Mouse (Mus musculus) liver, embryonic 14.5 days (tissue): ENCODE results near the gene Zbtb8a. TPM values are rescaled to one million over a fixed set of nuclear protein-coding genes. Genes with fewer than 3 reads are reported as not detected.

Experiments
- ATAC-seq: fragments of 200-750 bp; cut with Nextera tagmentation; 2 replicates; pipeline ENCODE4 v1.8.0; 2017; ENCODE audit warnings: moderate number of reproducible peaks, mild to moderate bottlenecking, moderate library complexity; ENCODE audit not compliant: insufficient read depth
- DNase-seq, 3 experiments: peaks; one replicate each; pipeline ENCODE4 v3.0.0-alpha.2; 2012 to 2013; ENCODE audit warnings: low read depth in 3 of 3, low spot score in 3 of 3
- H3K27ac ChIP-seq: fragments of 300-500 bp; sonication (generic); 2 replicates; pipeline ENCODE4 v1.5.1; 2014; ENCODE audit warnings: moderate library complexity, mild to moderate bottlenecking, control low read depth, inconsistent platforms
- H3K27me3 ChIP-seq: fragments of 300-500 bp; sonication (generic); 2 replicates; pipeline ENCODE4 v1.6.1; 2014; ENCODE audit warnings: mild to moderate bottlenecking, low read length, moderate library complexity; ENCODE audit not compliant: control insufficient read depth, insufficient read depth
- H3K36me3 ChIP-seq: fragments of 300-500 bp; sonication (generic); replicated peaks from 2 replicates; pipeline ENCODE4 v1.6.1; 2014; ENCODE audit warnings: low read depth; ENCODE audit not compliant: control insufficient read depth, insufficient read depth
- H3K4me1 ChIP-seq, 2 experiments: fragments of 200-500 bp in 1 of 2; fragments of 300-500 bp in 1 of 2; sonication (generic) in 1 of 2; replicated peaks; 2 replicates each; pipeline ENCODE4 v1.6.1; 2012 to 2014; ENCODE audit warnings: antibody characterized with exemption in 1 of 2, inconsistent platforms in 1 of 2, low read length in 1 of 2; ENCODE audit not compliant: control insufficient read depth in 2 of 2, insufficient read depth in 2 of 2
- H3K4me2 ChIP-seq: fragments of 300-500 bp; sonication (generic); 2 replicates; pipeline ENCODE4 v1.6.1; 2014; ENCODE audit warnings: low read depth, mild to moderate bottlenecking, control low read depth, moderate library complexity
- H3K4me3 ChIP-seq, 2 experiments: fragments of 200-500 bp in 1 of 2; fragments of 300-500 bp in 1 of 2; sonication (generic) in 1 of 2; 2 replicates each; pipeline ENCODE4 v1.5.1; 2012 to 2014; ENCODE audit warnings: low read depth in 2 of 2, low read length in 2 of 2, mild to moderate bottlenecking in 2 of 2, control low read depth in 1 of 2, inconsistent platforms in 1 of 2, moderate library complexity in 1 of 2; ENCODE audit not compliant: insufficient read depth in 1 of 2
- H3K9ac ChIP-seq: fragments of 300-500 bp; sonication (generic); replicated peaks from 2 replicates; pipeline ENCODE4 v1.6.1; 2014; ENCODE audit warnings: mild to moderate bottlenecking, control low read depth, moderate library complexity
- H3K9me3 ChIP-seq: fragments of 300-500 bp; sonication (generic); 2 replicates; pipeline ENCODE4 v1.6.1; 2016; ENCODE audit warnings: low read length, mixed read lengths; ENCODE audit not compliant: control insufficient read depth
- CTCF ChIP-seq: IDR thresholded peaks from 2 replicates; pipeline ENCODE4 v1.5.1; 2016; ENCODE audit warnings: antibody characterized with exemption, low read depth, control low read depth
- EP300 ChIP-seq: IDR thresholded peaks from 2 replicates; pipeline ENCODE4 v1.6.1; 2016; ENCODE audit warnings: antibody characterized with exemption, low read depth
- WGBS: fragments of 180-500 bp; shearing (Covaris S2); extraction: QIAGEN DNeasy Blood & Tissue Kit; methylation state at CpG from one replicate; pipeline ENCODE4 v1.1.7; 2014; ENCODE audit not compliant: insufficient replicate concordance; 5-methylcytosine and 5-hydroxymethylcytosine counted together
- polyA plus RNA-seq, 2 experiments: library from polyadenylated mRNA; depleted of rRNA in 1 of 2; stranded (reverse) in 1 of 2; unstranded in 1 of 2; fragments of >200 nt; fragmentation: Nextera tagmentation in 1 of 2; extraction: Ambion mirVana in 1 of 2; gene quantifications; 2 replicates each; pipeline versions ENCODE4 v1.2.1 to v1.2.3; 2012 to 2014

Zbtb8a gene
- polyA plus RNA-seq, 2 experiments: 0.41 to 2.1 TPM

DNA sequence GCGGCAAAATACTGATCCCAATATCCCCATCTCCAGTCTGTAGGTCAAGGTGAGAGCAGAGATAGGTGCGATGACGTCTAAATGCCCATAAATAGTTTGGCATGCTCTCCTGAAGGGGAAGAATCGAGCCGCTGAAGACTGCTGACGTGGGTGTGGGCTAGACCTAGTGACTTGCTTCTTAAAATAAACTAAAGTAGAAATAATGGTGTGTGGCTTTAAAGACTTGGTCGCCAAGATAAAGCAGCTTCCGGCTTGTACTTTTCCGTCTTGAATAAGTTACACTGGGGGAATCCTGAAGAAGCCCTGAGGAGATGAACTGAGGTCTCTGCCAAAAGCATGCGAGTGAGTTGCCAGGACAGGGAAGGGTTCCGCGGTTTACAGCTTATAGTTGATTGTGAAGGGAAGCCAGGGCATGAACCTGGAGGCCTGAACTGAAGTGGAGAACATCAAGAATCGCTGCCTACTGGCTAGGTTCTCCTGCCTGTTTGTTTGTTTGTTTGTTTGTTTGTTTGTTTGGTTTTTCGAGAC lies 12.4 kb upstream of the Zbtb8a start:
- H3K4me1 ChIP-seq: peaks cover 13 to 15% of the 10 kb centered on the region in 2 experiments
- H3K36me3 ChIP-seq: no peaks in the 10 kb centered on the region
- H3K27ac ChIP-seq: no peak overlapping the region
- TF ChIP-seq CTCF: no peak
- no peak for TF ChIP-seq EP300
- H3K27me3 ChIP-seq: no peaks in the 10 kb centered on the region
- no peaks in the 10 kb centered on the region for H3K9me3 ChIP-seq
- no peak for ATAC-seq
- WGBS: 55% methylated on average over 14 of the region's 14 CpGs
- H3K4me3 ChIP-seq: no peak overlapping the region
- no peak for DNase-seq
- no peak overlapping the region for H3K9ac ChIP-seq
- H3K4me2 ChIP-seq: no peak overlapping the region

DNA sequence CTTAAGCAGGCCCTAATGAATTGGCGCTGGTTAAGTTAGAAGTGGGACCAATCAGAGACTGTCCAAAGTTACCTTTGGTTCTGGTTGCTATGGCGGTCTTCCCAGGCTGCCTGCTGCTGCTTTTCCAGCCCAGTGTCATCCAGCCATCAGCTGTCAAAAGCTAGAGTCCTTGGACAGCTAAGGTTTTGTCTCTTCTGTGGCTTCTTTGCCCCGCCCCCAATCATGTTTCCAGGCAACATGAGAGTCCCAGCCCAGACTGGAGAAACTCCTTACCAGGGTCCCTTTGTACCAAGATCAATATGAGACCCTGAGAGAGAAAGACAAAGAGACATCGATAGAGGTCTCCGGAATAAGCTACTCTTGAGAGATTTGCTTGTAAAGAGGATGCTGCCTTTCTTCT lies 10.5 kb upstream of the Zbtb8a start:
- no peak overlapping the region for H3K4me2 ChIP-seq
- no peak overlapping the region for H3K27ac ChIP-seq
- H3K27me3 ChIP-seq: no peaks in the 10 kb centered on the region
- peaks cover 13 to 21% of the 10 kb centered on the region in 2 experiments for H3K4me1 ChIP-seq
- H3K9ac ChIP-seq: no peak overlapping the region
- H3K36me3 ChIP-seq: no peaks in the 10 kb centered on the region
- H3K9me3 ChIP-seq: no peaks in the 10 kb centered on the region
- TF ChIP-seq EP300: no peak
- no peak for TF ChIP-seq CTCF
- DNase-seq (no peak), ATAC-seq (no peak)
- 76% methylated on average over 5 of the region's 5 CpGs for WGBS
- H3K4me3 ChIP-seq: no peak overlapping the region

DNA sequence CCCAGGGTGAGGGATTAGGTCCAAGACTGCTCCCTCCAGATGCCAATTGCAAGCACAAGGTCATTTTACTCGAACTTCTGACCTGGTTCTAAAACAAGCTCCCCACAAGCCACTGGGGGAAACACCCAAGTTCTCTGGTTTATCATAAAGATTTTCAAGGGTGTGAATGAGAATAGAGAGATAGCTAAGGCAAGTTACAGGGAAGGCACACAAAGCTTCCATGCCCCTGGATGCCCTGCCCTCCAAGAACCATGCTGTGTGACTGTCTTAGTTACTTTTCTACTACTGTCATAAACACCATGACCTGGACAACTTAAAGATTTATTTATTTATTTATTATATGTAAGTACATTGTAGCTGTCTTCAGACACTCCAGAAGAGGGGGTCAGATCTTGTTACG lies 9.1 kb upstream of the Zbtb8a start:
- peak overlapping the region; percentile 22 for H3K27ac ChIP-seq
- H3K4me1 ChIP-seq: peaks cover 13 to 21% of the 10 kb centered on the region in 2 experiments
- no peaks in the 10 kb centered on the region for H3K9me3 ChIP-seq
- no peaks in the 10 kb centered on the region for H3K27me3 ChIP-seq
- ATAC-seq: peak; percentile 62
- no peak overlapping the region; a peak in 1 of 4 replicates for H3K4me3 ChIP-seq
- no peaks in the 10 kb centered on the region for H3K36me3 ChIP-seq
- no peak overlapping the region for H3K9ac ChIP-seq
- TF ChIP-seq CTCF (no peak), EP300 (no peak)
- peak overlapping the region; percentile 14 for H3K4me2 ChIP-seq
- WGBS: 18% methylated on average over 1 of the region's 2 CpGs
- peak in 1 of 3 experiments; percentile 39 for DNase-seq

DNA sequence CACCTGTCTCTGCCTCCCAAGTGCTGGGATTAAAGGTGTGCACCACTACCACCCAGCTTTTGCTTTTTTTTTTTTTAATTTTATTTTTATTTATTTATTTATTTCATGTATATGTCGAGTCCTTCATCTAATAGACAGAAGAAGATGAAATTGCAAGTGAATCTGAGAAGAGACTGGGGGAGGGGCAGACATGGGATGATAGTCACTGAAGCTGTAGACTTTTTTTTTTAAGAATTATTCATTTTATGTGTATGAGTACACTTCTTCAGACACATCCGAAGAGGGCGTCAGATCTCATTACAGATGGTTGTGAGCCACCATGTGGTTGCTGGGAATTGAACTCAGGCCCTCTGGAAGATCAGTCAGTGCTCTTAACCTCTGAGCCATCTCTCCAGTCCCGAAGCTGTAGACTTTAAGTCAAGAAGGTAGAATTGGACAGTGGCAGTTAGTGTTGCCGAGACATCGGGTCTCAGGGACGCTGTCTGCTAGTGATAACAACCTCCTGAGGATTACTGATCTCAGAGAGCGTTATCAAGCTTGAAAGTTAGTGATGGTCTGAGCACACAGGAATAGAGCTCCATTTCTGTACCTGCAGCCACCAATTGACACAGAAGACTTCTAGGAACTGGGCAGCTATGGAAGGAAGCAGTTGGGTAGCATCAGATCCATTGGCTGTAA lies 8.5 kb upstream of the Zbtb8a start:
- WGBS: 20% methylated on average over 8 of the region's 8 CpGs
- no peaks in the 10 kb centered on the region for H3K9me3 ChIP-seq
- no peaks in the 10 kb centered on the region for H3K36me3 ChIP-seq
- peaks cover 13 to 21% of the 10 kb centered on the region in 2 experiments for H3K4me1 ChIP-seq
- ATAC-seq: peak; percentile 90
- H3K9ac ChIP-seq: no peak overlapping the region
- H3K27ac ChIP-seq: peak overlapping the region; percentile 62
- peak overlapping the region; percentile 14 for H3K4me2 ChIP-seq
- H3K4me3 ChIP-seq: no peak overlapping the region; a peak in 1 of 4 replicates
- TF ChIP-seq EP300 (peak; percentile 89), CTCF (no peak)
- no peaks in the 10 kb centered on the region for H3K27me3 ChIP-seq
- peak; percentile 58 to 69 (median 65) for DNase-seq

DNA sequence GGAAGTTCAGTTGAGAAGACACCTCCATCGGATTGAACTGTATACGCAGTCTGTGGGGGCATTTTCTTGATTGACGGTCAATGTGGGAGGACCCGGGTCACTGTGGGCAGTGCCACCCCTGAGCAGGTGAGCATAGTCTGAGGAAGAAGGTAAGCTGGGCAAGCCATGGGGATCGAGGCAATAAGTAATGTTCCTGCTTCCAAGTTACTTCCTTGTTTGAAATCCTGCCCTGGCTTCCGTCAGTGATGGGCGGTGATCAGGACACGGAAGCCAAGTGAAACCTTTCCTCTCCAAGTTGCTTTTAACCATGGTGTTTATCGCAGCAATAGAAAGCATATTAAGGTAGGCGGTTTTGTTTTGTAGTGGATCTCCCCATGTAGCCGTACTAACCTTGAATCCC lies 7.8 kb upstream of the Zbtb8a start:
- 71% methylated on average over 11 of the region's 11 CpGs for WGBS
- ATAC-seq: no peak
- no peak for TF ChIP-seq EP300
- no peak for TF ChIP-seq CTCF
- H3K27ac ChIP-seq: peak overlapping the region; percentile 28; the same call in 1 of the 2 replicates
- H3K9me3 ChIP-seq: no peaks in the 10 kb centered on the region
- H3K9ac ChIP-seq: no peak overlapping the region
- no peak for DNase-seq
- no peak overlapping the region for H3K4me2 ChIP-seq
- no peaks in the 10 kb centered on the region for H3K36me3 ChIP-seq
- no peak overlapping the region for H3K4me3 ChIP-seq
- H3K27me3 ChIP-seq: no peaks in the 10 kb centered on the region
- peaks cover 13 to 21% of the 10 kb centered on the region in 2 experiments for H3K4me1 ChIP-seq
